Comparison of ENCODE assay signal across 7 mouse cellular contexts in the genomic region with DNA sequence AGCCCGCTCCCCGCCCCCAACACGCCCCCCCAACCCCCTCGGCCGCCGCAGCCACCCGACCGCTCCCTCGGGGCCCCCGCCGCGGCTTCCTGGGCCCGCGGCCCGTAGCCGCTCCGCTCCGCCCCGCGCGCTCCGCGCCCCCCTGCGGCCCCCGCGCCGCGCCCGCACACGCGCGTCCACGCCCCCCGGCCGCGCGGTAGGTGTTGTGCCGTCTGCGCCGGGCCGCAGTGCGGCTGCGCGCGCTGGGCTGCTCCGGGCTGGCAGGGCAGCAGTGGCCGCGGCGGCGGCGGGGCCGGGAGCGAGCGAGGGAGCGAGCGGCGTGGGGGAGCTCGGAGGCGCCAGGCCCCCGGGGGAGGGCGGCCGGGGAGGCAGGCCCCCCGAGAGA. TPM values are rescaled to one million over a fixed set of nuclear protein-coding genes. Genes with fewer than 3 reads are reported as not detected.
DNase-seq lines count a peak whose midpoint lies in the region; ATAC-seq lines count a peak whose summit lies in the region.

A gene (plus strand): TSS at position 245 of the 385 bp plus-strand sequence.

- H3K36me3 ChIP-seq in hindbrain, embryonic 14.5 days (replicated peaks; ENCODE audit: control insufficient read depth, insufficient read depth): no peaks in the 10 kb centered on the region

- peaks cover 20% of the 10 kb centered on the region for H3K4me1 ChIP-seq in hindbrain, embryonic 14.5 days (replicated peaks; ENCODE audit: control insufficient read depth, insufficient read depth, low read length)

- H3K9me3 ChIP-seq in hindbrain, embryonic 14.5 days (ENCODE audit: control insufficient read depth, low read length): no peaks in the 10 kb centered on the region

- H3K4me3 ChIP-seq in hindbrain, embryonic 14.5 days (replicated peaks; ENCODE audit: low read length): peak within 1 kb of the TSS; percentile 95

- 2% methylated on average over 19 of the region's 63 CpGs for WGBS in hindbrain, embryonic 14.5 days

- H3K27ac ChIP-seq in hindbrain, embryonic 14.5 days: peak within 1 kb of the TSS; percentile 100

- DNase-seq in adrenal gland, adult (ENCODE audit: inconsistent age in 2 of 2, low spot score in 1 of 2): peak; percentile 86 to 92
- DNase-seq in cerebellum, postnatal 25 days: peak; percentile 86 to 92
- peak; percentile 35 to 53 for DNase-seq in frontal cortex, postnatal 25 days (ENCODE audit: low spot score in 2 of 2)
- peak; percentile 86 for DNase-seq in hindbrain, embryonic 14.5 days (ENCODE audit: low spot score)
- peak; percentile 57 to 81 for DNase-seq in left cerebral cortex, adult 18-20 months (ENCODE audit: low spot score in 2 of 2)
- peak; percentile 76 for DNase-seq in lung, postnatal 36 days
- DNase-seq in retina, postnatal 1 day: peak; percentile 90

- peak within 1 kb of the TSS; percentile 63 for H3K4me2 ChIP-seq in hindbrain, embryonic 14.5 days (replicated peaks)

- H3K27me3 ChIP-seq in hindbrain, embryonic 14.5 days (ENCODE audit: control insufficient read depth, insufficient read depth, low read length): no peaks in the 10 kb centered on the region

- H3K9ac ChIP-seq in hindbrain, embryonic 14.5 days: peak within 1 kb of the TSS; percentile 98

- ATAC-seq in hindbrain, embryonic 14.5 days (ENCODE audit: low FRiP score): peak; percentile 86

RNA-seq across cellular contexts. Expression of the gene that starts here (rescaled TPM):
- 24.1 and 24.5 TPM in 2 replicates for polyA plus RNA-seq in hindbrain, embryonic 14.5 days (2014; fragmentation: Nextera tagmentation; extraction: Ambion mirVana)
- 10 to 100 TPM; 28.8 to 29.9 TPM for total RNA-seq in left cerebral cortex, adult 18-20 months (2021)

Comparison
In these comparisons a context has a peak if more than half of its experiments do, and no peak if none do; other contexts are left out.
1. Peak in every context shown above with its lines: DNase-seq, ATAC-seq, H3K4me3 ChIP-seq and H3K27ac ChIP-seq.